Mouse (Mus musculus) G1E-ER4 (cell line): ENCODE data around the gene Oxtr. TPM values are rescaled to one million over a fixed set of nuclear protein-coding genes. Genes with fewer than 3 reads are reported as not detected.

Experiments used
- GATA1 ChIP-seq: IDR thresholded peaks from one replicate; pipeline ENCODE4 v1.8.0; 2012; ENCODE audit warnings: low read length, inconsistent platforms
- polyA plus RNA-seq: library from polyadenylated mRNA; stranded (reverse); fragments of >175 nt; gene quantifications from 2 replicates; pipeline ENCODE4 v1.2.3, GENCODE M21; 2012

Oxtr gene
- polyA plus RNA-seq: 0.02 TPM in 1 of 2 replicates, not detected in the other

- TF ChIP-seq GATA1: no peak
These were observed at the start of gene Oxtr for GRCm38 (mm10) chr6:112489910-112490559. Gene Oxtr, minus strand, starts transcription at chr6:112489943.

GRCm38 (mm10) chr6:112525434-112525833, 35.7 kb upstream of the Oxtr start:
- no peak for TF ChIP-seq GATA1

- no peak for TF ChIP-seq GATA1
These were observed 34.7 kb upstream of the Oxtr start for GRCm38 (mm10) chr6:112524459-112524858.

- TF ChIP-seq GATA1: no peak
These were observed 28.2 kb upstream of the Oxtr start for GRCm38 (mm10) chr6:112517991-112518390.

- no peak for TF ChIP-seq GATA1
These were observed 27.8 kb upstream of the Oxtr start for GRCm38 (mm10) chr6:112517572-112517971.

- TF ChIP-seq GATA1: no peak
These were observed 26.8 kb upstream of the Oxtr start for GRCm38 (mm10) chr6:112516496-112516895.

GRCm38 (mm10) chr6:112514591-112514990, 24.8 kb upstream of the Oxtr start:
- TF ChIP-seq GATA1: no peak

- no peak for TF ChIP-seq GATA1
These were observed 20.6 kb upstream of the Oxtr start for GRCm38 (mm10) chr6:112510346-112510745.

GRCm38 (mm10) chr6:112509590-112510131, 19.9 kb upstream of the Oxtr start:
- TF ChIP-seq GATA1: no peak

GRCm38 (mm10) chr6:112507617-112508016, 17.9 kb upstream of the Oxtr start:
- no peak for TF ChIP-seq GATA1

GRCm38 (mm10) chr6:112501156-112501555, 11.4 kb upstream of the Oxtr start:
- TF ChIP-seq GATA1: no peak

GRCm38 (mm10) chr6:112499456-112499855, 9.7 kb upstream of the Oxtr start:
- TF ChIP-seq GATA1: no peak

GRCm38 (mm10) chr6:112498716-112499115, 9.0 kb upstream of the Oxtr start:
- no peak for TF ChIP-seq GATA1

- TF ChIP-seq GATA1: no peak
These were observed 7.7 kb upstream of the Oxtr start for GRCm38 (mm10) chr6:112497456-112497855.

GRCm38 (mm10) chr6:112496291-112497060, 6.7 kb upstream of the Oxtr start:
- no peak for TF ChIP-seq GATA1

- TF ChIP-seq GATA1: no peak
These were observed 5.5 kb upstream of the Oxtr start for GRCm38 (mm10) chr6:112495219-112495618.
